Mouse (Mus musculus): ENCODE measurements around the gene Flywch2. TPM values are rescaled to one million over a fixed set of nuclear protein-coding genes. Genes with fewer than 3 reads are reported as not detected.

Flywch2 gene
- polyA plus RNA-seq, 1 experiment from 2014 or later: 78.4 TPM

Small RNAs within 50 kb of the gene (microRNA-seq; reads per million reads assigned to microRNA genes)
- gene Mir5125: 0.65 reads per million

Other genes with a start within 250 kb of the Flywch2 start
- 15.4 and 15.6 TPM in 2 replicates for gene Zfp213, start 221.8 kb downstream of the Flywch2 start, polyA plus RNA-seq (2014; fragmentation: Nextera tagmentation; extraction: Ambion mirVana)
- gene Zfp13, start 186.6 kb downstream of the Flywch2 start, polyA plus RNA-seq (2014; fragmentation: Nextera tagmentation; extraction: Ambion mirVana): 20.3 and 21.4 TPM in 2 replicates
- gene Zscan10, start 185.2 kb downstream of the Flywch2 start, polyA plus RNA-seq (2014; fragmentation: Nextera tagmentation; extraction: Ambion mirVana): 0.25 and 0.27 TPM in 2 replicates
- 1.0 and 1.6 TPM in 2 replicates for gene Mmp25, start 140.8 kb downstream of the Flywch2 start, polyA plus RNA-seq (2014; fragmentation: Nextera tagmentation; extraction: Ambion mirVana)
- 0.24 TPM in 1 of 2 replicates, not detected in the other for gene Bicdl2, start 125.6 kb downstream of the Flywch2 start, polyA plus RNA-seq (2014; fragmentation: Nextera tagmentation; extraction: Ambion mirVana)
- gene Hcfc1r1, start 112.5 kb downstream of the Flywch2 start, polyA plus RNA-seq (2014; fragmentation: Nextera tagmentation; extraction: Ambion mirVana): 129 and 143 TPM in 2 replicates
- gene Thoc6, start 112.2 kb downstream of the Flywch2 start, polyA plus RNA-seq (2014; fragmentation: Nextera tagmentation; extraction: Ambion mirVana): 39.7 and 40.0 TPM in 2 replicates
- 3.1 and 3.7 TPM in 2 replicates for gene Tnfrsf12a, start 108.6 kb downstream of the Flywch2 start, polyA plus RNA-seq (2014; fragmentation: Nextera tagmentation; extraction: Ambion mirVana)
- 0.24 and 0.26 TPM in 2 replicates for gene Cldn6, start 106.8 kb downstream of the Flywch2 start, polyA plus RNA-seq (2014; fragmentation: Nextera tagmentation; extraction: Ambion mirVana)
- gene Cldn9, start 102.1 kb downstream of the Flywch2 start, polyA plus RNA-seq (2014; fragmentation: Nextera tagmentation; extraction: Ambion mirVana): 1.7 and 2.6 TPM in 2 replicates
- 0.09 and 0.18 TPM in 2 replicates for gene 1520401A03Rik, start 63.3 kb downstream of the Flywch2 start, polyA plus RNA-seq (2014; fragmentation: Nextera tagmentation; extraction: Ambion mirVana)
- 16.9 and 17.7 TPM in 2 replicates for gene Pkmyt1, start 59.7 kb downstream of the Flywch2 start, polyA plus RNA-seq (2014; fragmentation: Nextera tagmentation; extraction: Ambion mirVana)
- 57.5 and 62.8 TPM in 2 replicates for gene Paqr4, start 45.2 kb downstream of the Flywch2 start, polyA plus RNA-seq (2014; fragmentation: Nextera tagmentation; extraction: Ambion mirVana)
- gene Kremen2, start 40.2 kb downstream of the Flywch2 start, polyA plus RNA-seq (2014; fragmentation: Nextera tagmentation; extraction: Ambion mirVana): 0.74 and 0.90 TPM in 2 replicates
- gene Flywch1, start 14.5 kb downstream of the Flywch2 start, polyA plus RNA-seq (2014; fragmentation: Nextera tagmentation; extraction: Ambion mirVana): 179 and 183 TPM in 2 replicates
- gene Srrm2, start 4.5 kb upstream of the Flywch2 start, polyA plus RNA-seq (2014; fragmentation: Nextera tagmentation; extraction: Ambion mirVana): 390 and 455 TPM in 2 replicates
- gene Elob, start 43.1 kb upstream of the Flywch2 start, polyA plus RNA-seq (2014; fragmentation: Nextera tagmentation; extraction: Ambion mirVana): 1,176 and 1,404 TPM in 2 replicates
- not detected in 2 replicates for gene Prss33, start 50.0 kb upstream of the Flywch2 start, polyA plus RNA-seq (2014; fragmentation: Nextera tagmentation; extraction: Ambion mirVana)
- 0.16 TPM in 1 of 2 replicates, not detected in the other for gene Prss32, start 57.8 kb upstream of the Flywch2 start, polyA plus RNA-seq (2014; fragmentation: Nextera tagmentation; extraction: Ambion mirVana)
- gene Prss41, start 58.1 kb upstream of the Flywch2 start, polyA plus RNA-seq (2014; fragmentation: Nextera tagmentation; extraction: Ambion mirVana): 1.1 and 2.3 TPM in 2 replicates
- not detected in 2 replicates for gene Prss21, start 82.0 kb upstream of the Flywch2 start, polyA plus RNA-seq (2014; fragmentation: Nextera tagmentation; extraction: Ambion mirVana)
- gene Dcpp1, start 94.8 kb upstream of the Flywch2 start, polyA plus RNA-seq (2014; fragmentation: Nextera tagmentation; extraction: Ambion mirVana): not detected in 2 replicates
- not detected in 2 replicates for gene Dcpp2, start 94.8 kb upstream of the Flywch2 start, polyA plus RNA-seq (2014; fragmentation: Nextera tagmentation; extraction: Ambion mirVana)
- not detected in 2 replicates for gene Dcpp3, start 131.4 kb upstream of the Flywch2 start, polyA plus RNA-seq (2014; fragmentation: Nextera tagmentation; extraction: Ambion mirVana)
- gene Sbp, start 155.6 kb upstream of the Flywch2 start, polyA plus RNA-seq (2014; fragmentation: Nextera tagmentation; extraction: Ambion mirVana): not detected in 2 replicates
- gene Sbpl, start 169.2 kb upstream of the Flywch2 start, polyA plus RNA-seq (2014; fragmentation: Nextera tagmentation; extraction: Ambion mirVana): not detected in 2 replicates
- gene Prss30, start 194.5 kb upstream of the Flywch2 start, polyA plus RNA-seq (2014; fragmentation: Nextera tagmentation; extraction: Ambion mirVana): not detected in 2 replicates
- not detected in 2 replicates for gene Prss22, start 212.0 kb upstream of the Flywch2 start, polyA plus RNA-seq (2014; fragmentation: Nextera tagmentation; extraction: Ambion mirVana)